ENCODE assay signal across 9 mouse cellular contexts in the genomic region with DNA sequence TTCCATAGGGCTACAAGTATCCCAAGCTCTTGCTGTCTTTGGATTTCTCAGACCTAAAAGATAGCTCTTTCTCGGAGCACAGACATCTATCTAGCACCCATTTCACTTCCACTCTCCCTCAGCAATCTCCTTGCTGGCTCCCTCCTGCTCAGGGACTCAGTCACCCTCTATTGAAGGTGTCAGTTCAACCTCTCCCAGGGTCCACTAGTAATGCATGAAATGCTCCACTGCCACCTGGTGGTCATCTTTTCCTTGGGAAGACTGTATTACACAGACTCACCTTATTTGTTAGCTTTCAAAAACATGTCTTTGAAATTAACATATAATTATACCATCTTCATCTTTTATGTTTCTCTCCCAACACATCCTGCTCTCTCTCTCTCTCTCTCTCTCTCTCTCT.
DNase-seq lines count a peak whose midpoint lies in the region; ATAC-seq lines count a peak whose summit lies in the region.
"Had no signal": no experiment of that assay in that cellular context is flagged by ENCODE, and none has a peak within 500 bp of the region (broad histone marks: within the 10 kb centered on the region; RNA-seq: fewer than 3 reads in every experiment).

No protein-coding gene starts in this region.

- no peaks in the 10 kb centered on the region for H3K4me1 ChIP-seq in forebrain, embryonic 12.5 days
- no peaks in the 10 kb centered on the region for H3K4me1 ChIP-seq in forebrain, embryonic 10.5 days
- no peaks in the 10 kb centered on the region for H3K4me1 ChIP-seq in forebrain, embryonic 13.5 days
- no peaks in the 10 kb centered on the region for H3K4me1 ChIP-seq in midbrain, embryonic 15.5 days
- H3K4me1 ChIP-seq: neural tube, embryonic 13.5 days had no signal

- H3K4me2 ChIP-seq in forebrain, embryonic 12.5 days: no peak overlapping the region
- no peak overlapping the region for H3K4me2 ChIP-seq in forebrain, embryonic 13.5 days
- no peak overlapping the region for H3K4me2 ChIP-seq in midbrain, embryonic 15.5 days
- H3K4me2 ChIP-seq: neural tube, embryonic 13.5 days had no signal

- H3K9me3 ChIP-seq in forebrain, embryonic 12.5 days: no peaks in the 10 kb centered on the region
- no peaks in the 10 kb centered on the region for H3K9me3 ChIP-seq in forebrain, embryonic 10.5 days
- no peaks in the 10 kb centered on the region for H3K9me3 ChIP-seq in forebrain, embryonic 13.5 days (replicated peaks)
- no peaks in the 10 kb centered on the region for H3K9me3 ChIP-seq in midbrain, embryonic 15.5 days
- H3K9me3 ChIP-seq: neural tube, embryonic 13.5 days had no signal

- no peak overlapping the region for H3K27ac ChIP-seq in forebrain, embryonic 12.5 days
- no peak overlapping the region for H3K27ac ChIP-seq in forebrain, embryonic 10.5 days
- H3K27ac ChIP-seq in forebrain, embryonic 13.5 days: no peak overlapping the region
- no peak overlapping the region for H3K27ac ChIP-seq in midbrain, embryonic 15.5 days
- H3K27ac ChIP-seq: neural tube, embryonic 13.5 days had no signal

- no peak overlapping the region for H3K9ac ChIP-seq in forebrain, embryonic 12.5 days
- no peak overlapping the region for H3K9ac ChIP-seq in forebrain, embryonic 13.5 days
- no peak overlapping the region for H3K9ac ChIP-seq in midbrain, embryonic 15.5 days
- H3K9ac ChIP-seq: neural tube, embryonic 13.5 days had no signal

- no peak overlapping the region for H3K4me3 ChIP-seq in forebrain, embryonic 12.5 days (replicated peaks)
- H3K4me3 ChIP-seq in forebrain, embryonic 10.5 days: no peak overlapping the region
- H3K4me3 ChIP-seq in forebrain, embryonic 13.5 days: no peak overlapping the region
- H3K4me3 ChIP-seq in midbrain, embryonic 15.5 days: no peak overlapping the region
- H3K4me3 ChIP-seq: neural tube, embryonic 13.5 days had no signal

- H3K27me3 ChIP-seq in forebrain, embryonic 12.5 days: no peaks in the 10 kb centered on the region
- no peaks in the 10 kb centered on the region for H3K27me3 ChIP-seq in forebrain, embryonic 10.5 days (ENCODE audit: poor library complexity, severe bottlenecking)
- no peaks in the 10 kb centered on the region for H3K27me3 ChIP-seq in forebrain, embryonic 13.5 days
- no peaks in the 10 kb centered on the region for H3K27me3 ChIP-seq in midbrain, embryonic 15.5 days (replicated peaks)
- H3K27me3 ChIP-seq: neural tube, embryonic 13.5 days had no signal

- DNase-seq in forebrain, embryonic 10.5 days (ENCODE audit: extremely low spot score, low spot score): no peak
- DNase-seq in adrenal gland, adult 8-10 months: peak; percentile 3
- DNase-seq in kidney, adult 18-20 months: peak; percentile 57
- peak; percentile 9 to 28 for DNase-seq in left cerebral cortex, adult 8-10 months (ENCODE audit: low spot score in 2 of 2)
- peak; percentile 7 for DNase-seq in yolk sac, embryonic 10.5 days (ENCODE audit: low spot score)

- 48% methylated on average over 1 of the region's 1 CpGs for WGBS in forebrain, embryonic 12.5 days
- WGBS in forebrain, embryonic 10.5 days: 45% methylated on average over 1 of the region's 1 CpGs
- WGBS in forebrain, embryonic 13.5 days: 45% methylated on average over 1 of the region's 1 CpGs
- 45% methylated on average over 1 of the region's 1 CpGs for WGBS in midbrain, embryonic 15.5 days

- peak; percentile 67; the same call in 1 of the 2 replicates for ATAC-seq in forebrain, embryonic 12.5 days (ENCODE audit: low FRiP score)
- peak; percentile 82 for ATAC-seq in forebrain, embryonic 13.5 days
- peak; percentile 88 for ATAC-seq in midbrain, embryonic 15.5 days (replicated peaks)

- no peaks in the 10 kb centered on the region for H3K36me3 ChIP-seq in forebrain, embryonic 12.5 days (replicated peaks)
- H3K36me3 ChIP-seq in forebrain, embryonic 10.5 days (replicated peaks): no peaks in the 10 kb centered on the region
- no peaks in the 10 kb centered on the region for H3K36me3 ChIP-seq in forebrain, embryonic 13.5 days (ENCODE audit: poor library complexity, severe bottlenecking)
- H3K36me3 ChIP-seq in midbrain, embryonic 15.5 days (replicated peaks): no peaks in the 10 kb centered on the region
- H3K36me3 ChIP-seq: neural tube, embryonic 13.5 days had no signal
